Mouse (Mus musculus): ENCODE measurements around the gene Rassf8. TPM values are rescaled to one million over a fixed set of nuclear protein-coding genes. Genes with fewer than 3 reads are reported as not detected.
A peak's percentile ranks its signal among the peaks of the same experiment; 100 is the strongest.

The Rassf8 gene
- polyA plus RNA-seq, 1 experiment from 2014 or later, result 7.4 TPM

GRCm38 (mm10) chr6:145781256-145781655, 34.7 kb downstream of the Rassf8 start:
- Histone ChIP-seq H3K27me3 (replicated peaks) (no peaks in the 10 kb centered on the region), H3K4me3 (no peak overlapping the region), H3K4me1 (peaks cover 57% of the 10 kb centered on the region), H3K9me3 (no peaks in the 10 kb centered on the region), H3K36me3 (no peaks in the 10 kb centered on the region), H3K9ac (no peak overlapping the region; the same call in 1 of the 2 replicates), H3K27ac (replicated peaks) (peak overlapping the region; percentile 41; the same call in 1 of the 2 replicates), H3K4me2 (no peak overlapping the region)
- no peak for ATAC-seq (ENCODE audit: extremely low read depth, insufficient number of reproducible peaks, low FRiP score, low TSS enrichment)
- 82% methylated on average over 9 of the region's 9 CpGs for WGBS

- Histone ChIP-seq H3K4me2 (no peak overlapping the region), H3K4me1 (peaks cover 51% of the 10 kb centered on the region), H3K9me3 (no peaks in the 10 kb centered on the region), H3K27ac (replicated peaks) (peak overlapping the region; percentile 41; the same call in 1 of the 2 replicates), H3K27me3 (replicated peaks) (no peaks in the 10 kb centered on the region), H3K36me3 (no peaks in the 10 kb centered on the region), H3K9ac (no peak overlapping the region), H3K4me3 (no peak overlapping the region)
- WGBS, result 49% methylated on average over 2 of the region's 2 CpGs
- ATAC-seq (ENCODE audit: extremely low read depth, insufficient number of reproducible peaks, low FRiP score, low TSS enrichment), result no peak
Measured at GRCm38 (mm10) chr6:145781966-145782365, 35.4 kb downstream of the Rassf8 start.

GRCm38 (mm10) chr6:145787311-145787710, 40.8 kb downstream of the Rassf8 start:
- no peaks in the 10 kb centered on the region for H3K9me3 ChIP-seq
- H3K9ac ChIP-seq, result no peak overlapping the region
- H3K27me3 ChIP-seq (replicated peaks), result no peaks in the 10 kb centered on the region
- 0 out of 2 replicates have a peak, but pooled peaks cover 3% of the 10 kb centered on the region for H3K36me3 ChIP-seq
- no peak overlapping the region for H3K4me3 ChIP-seq
- 75% methylated on average over 2 of the region's 2 CpGs for WGBS
- H3K27ac ChIP-seq (replicated peaks), result no peak overlapping the region
- peaks cover 32% of the 10 kb centered on the region for H3K4me1 ChIP-seq
- no peak for ATAC-seq (ENCODE audit: extremely low read depth, insufficient number of reproducible peaks, low FRiP score, low TSS enrichment)
- no peak overlapping the region for H3K4me2 ChIP-seq

- H3K36me3 ChIP-seq, result peaks cover 7% of the 10 kb centered on the region; the same call in 1 of the 2 replicates
- H3K4me1 ChIP-seq, result peaks cover 40% of the 10 kb centered on the region
- no peak overlapping the region for H3K4me2 ChIP-seq
- H3K9ac ChIP-seq, result no peak overlapping the region
- no peaks in the 10 kb centered on the region for H3K27me3 ChIP-seq (replicated peaks)
- no peaks in the 10 kb centered on the region for H3K9me3 ChIP-seq
- no peak for ATAC-seq (ENCODE audit: extremely low read depth, insufficient number of reproducible peaks, low FRiP score, low TSS enrichment)
- H3K27ac ChIP-seq (replicated peaks), result no peak overlapping the region
- 90% methylated on average over 4 of the region's 4 CpGs for WGBS
- H3K4me3 ChIP-seq, result no peak overlapping the region
Measured at GRCm38 (mm10) chr6:145789738-145790137, 43.2 kb downstream of the Rassf8 start.

GRCm38 (mm10) chr6:145792373-145792772, 45.8 kb downstream of the Rassf8 start:
- Histone ChIP-seq H3K4me2 (no peak overlapping the region), H3K4me1 (peaks cover 67% of the 10 kb centered on the region)

GRCm38 (mm10) chr6:145793109-145793593, 46.6 kb downstream of the Rassf8 start:
- Histone ChIP-seq H3K27me3 (replicated peaks) (no peaks in the 10 kb centered on the region), H3K4me1 (peaks cover 69% of the 10 kb centered on the region), H3K4me2 (no peak overlapping the region), H3K4me3 (no peak overlapping the region), H3K9ac (peak overlapping the region; percentile 41; the same call in 1 of the 2 replicates), H3K36me3 (peaks cover 9% of the 10 kb centered on the region; the same call in 1 of the 2 replicates), H3K27ac (replicated peaks) (peak overlapping the region; percentile 83), H3K9me3 (no peaks in the 10 kb centered on the region)
- no peak for ATAC-seq (ENCODE audit: extremely low read depth, insufficient number of reproducible peaks, low FRiP score, low TSS enrichment)
- 7% methylated on average over 4 of the region's 4 CpGs for WGBS

More at GRCm38 (mm10) chr6:145792373-145792772, 45.8 kb downstream of the Rassf8 start:
- Histone ChIP-seq H3K27ac (replicated peaks) (peak overlapping the region; percentile 83), H3K27me3 (replicated peaks) (no peaks in the 10 kb centered on the region), H3K4me3 (no peak overlapping the region), H3K36me3 (peaks cover 9% of the 10 kb centered on the region; the same call in 1 of the 2 replicates), H3K9ac (peak overlapping the region; percentile 35; the same call in 1 of the 2 replicates), H3K9me3 (no peaks in the 10 kb centered on the region)
- ATAC-seq (ENCODE audit: extremely low read depth, insufficient number of reproducible peaks, low FRiP score, low TSS enrichment), result no peak
- WGBS, result 50% methylated on average over 7 of the region's 7 CpGs

GRCm38 (mm10) chr6:145794671-145795070, 48.1 kb downstream of the Rassf8 start:
- Histone ChIP-seq H3K4me2 (no peak overlapping the region), H3K4me1 (peaks cover 69% of the 10 kb centered on the region), H3K36me3 (peaks cover 6% of the 10 kb centered on the region; the same call in 1 of the 2 replicates), H3K9me3 (no peaks in the 10 kb centered on the region), H3K27me3 (replicated peaks) (no peaks in the 10 kb centered on the region), H3K27ac (replicated peaks) (peak overlapping the region; percentile 91; the same call in 1 of the 2 replicates), H3K9ac (no peak overlapping the region), H3K4me3 (no peak overlapping the region)
- 58% methylated on average over 4 of the region's 4 CpGs for WGBS
- no peak for ATAC-seq (ENCODE audit: extremely low read depth, insufficient number of reproducible peaks, low FRiP score, low TSS enrichment)

- peak overlapping the region; percentile 91 for H3K27ac ChIP-seq (replicated peaks)
- WGBS, result 21% methylated on average over 14 of the region's 14 CpGs
- H3K4me1 ChIP-seq, result peaks cover 72% of the 10 kb centered on the region
- H3K36me3 ChIP-seq, result peaks cover 6% of the 10 kb centered on the region; the same call in 1 of the 2 replicates
- peak overlapping the region; percentile 72 for H3K9ac ChIP-seq
- no peak overlapping the region for H3K4me3 ChIP-seq
- no peak; the same call in 1 of the 2 replicates for ATAC-seq (ENCODE audit: extremely low read depth, insufficient number of reproducible peaks, low FRiP score, low TSS enrichment)
- peak overlapping the region; percentile 40 for H3K4me2 ChIP-seq
- H3K27me3 ChIP-seq (replicated peaks), result no peaks in the 10 kb centered on the region
- H3K9me3 ChIP-seq, result no peaks in the 10 kb centered on the region
Measured at GRCm38 (mm10) chr6:145796191-145797023, 49.9 kb downstream of the Rassf8 start.

GRCm38 (mm10) chr6:145797692-145798091, 51.1 kb downstream of the Rassf8 start:
- 55% methylated on average over 3 of the region's 3 CpGs for WGBS
- H3K4me2 ChIP-seq, result no peak overlapping the region
- H3K4me1 ChIP-seq, result peaks cover 72% of the 10 kb centered on the region
- H3K36me3 ChIP-seq, result peaks cover 6% of the 10 kb centered on the region; the same call in 1 of the 2 replicates
- no peak overlapping the region for H3K4me3 ChIP-seq
- peak overlapping the region; percentile 91 for H3K27ac ChIP-seq (replicated peaks)
- no peaks in the 10 kb centered on the region for H3K9me3 ChIP-seq
- ATAC-seq (ENCODE audit: extremely low read depth, insufficient number of reproducible peaks, low FRiP score, low TSS enrichment), result no peak
- no peaks in the 10 kb centered on the region for H3K27me3 ChIP-seq (replicated peaks)
- H3K9ac ChIP-seq, result no peak overlapping the region

GRCm38 (mm10) chr6:145801796-145802488, 55.4 kb downstream of the Rassf8 start:
- ATAC-seq (ENCODE audit: extremely low read depth, insufficient number of reproducible peaks, low FRiP score, low TSS enrichment), result no peak
- no peaks in the 10 kb centered on the region for H3K9me3 ChIP-seq
- WGBS, result 61% methylated on average over 3 of the region's 3 CpGs
- H3K27ac ChIP-seq (replicated peaks), result 0 out of 2 replicates have a peak overlapping the region, but pooled peaks have one; percentile 1
- no peak overlapping the region for H3K9ac ChIP-seq
- H3K36me3 ChIP-seq, result no peaks in the 10 kb centered on the region
- no peak overlapping the region for H3K4me2 ChIP-seq
- peaks cover 73% of the 10 kb centered on the region for H3K4me1 ChIP-seq
- H3K27me3 ChIP-seq (replicated peaks), result no peaks in the 10 kb centered on the region
- H3K4me3 ChIP-seq, result no peak overlapping the region

GRCm38 (mm10) chr6:145802881-145803280, 56.3 kb downstream of the Rassf8 start:
- H3K4me3 ChIP-seq, result no peak overlapping the region
- ATAC-seq (ENCODE audit: extremely low read depth, insufficient number of reproducible peaks, low FRiP score, low TSS enrichment), result no peak
- H3K4me1 ChIP-seq, result peaks cover 71% of the 10 kb centered on the region
- no peaks in the 10 kb centered on the region for H3K9me3 ChIP-seq
- H3K36me3 ChIP-seq, result no peaks in the 10 kb centered on the region
- no peak overlapping the region for H3K9ac ChIP-seq
- H3K4me2 ChIP-seq, result no peak overlapping the region
- H3K27me3 ChIP-seq (replicated peaks), result no peaks in the 10 kb centered on the region
- no peak overlapping the region for H3K27ac ChIP-seq (replicated peaks)
- 72% methylated on average over 8 of the region's 8 CpGs for WGBS
